Mouse (Mus musculus): Measurements from ENCODE around the gene Pofut2. TPM values are rescaled to one million over a fixed set of nuclear protein-coding genes. Genes with fewer than 3 reads are reported as not detected.

Pofut2 gene
- polyA plus RNA-seq, 1 experiment: 8.4 TPM

GRCm38 (mm10) chr10:77247707-77248106, 11.3 kb upstream of the Pofut2 start:
- 89% methylated on average over 7 of the region's 7 CpGs for WGBS
- TF ChIP-seq POLR2A (IDR thresholded peaks at IDR 0.05; ENCODE audit: borderline replicate concordance, control insufficient read depth, low read depth, low read length) (no peak), CTCF (IDR thresholded peaks at IDR 0.05; ENCODE audit: control insufficient read depth, insufficient read depth, low read length) (no peak)
- no peaks in the 10 kb centered on the region; the same call in 1 of the 2 replicates for H3K4me1 ChIP-seq (ENCODE audit: control insufficient read depth, insufficient read depth, low read length)
- H3K4me3 ChIP-seq (replicated peaks; ENCODE audit: control insufficient read depth, low read depth, low read length): no peak overlapping the region
- H3K27ac ChIP-seq (ENCODE audit: control insufficient read depth, insufficient read depth, low read depth, low read length, poor library complexity): no peak overlapping the region

DNA sequence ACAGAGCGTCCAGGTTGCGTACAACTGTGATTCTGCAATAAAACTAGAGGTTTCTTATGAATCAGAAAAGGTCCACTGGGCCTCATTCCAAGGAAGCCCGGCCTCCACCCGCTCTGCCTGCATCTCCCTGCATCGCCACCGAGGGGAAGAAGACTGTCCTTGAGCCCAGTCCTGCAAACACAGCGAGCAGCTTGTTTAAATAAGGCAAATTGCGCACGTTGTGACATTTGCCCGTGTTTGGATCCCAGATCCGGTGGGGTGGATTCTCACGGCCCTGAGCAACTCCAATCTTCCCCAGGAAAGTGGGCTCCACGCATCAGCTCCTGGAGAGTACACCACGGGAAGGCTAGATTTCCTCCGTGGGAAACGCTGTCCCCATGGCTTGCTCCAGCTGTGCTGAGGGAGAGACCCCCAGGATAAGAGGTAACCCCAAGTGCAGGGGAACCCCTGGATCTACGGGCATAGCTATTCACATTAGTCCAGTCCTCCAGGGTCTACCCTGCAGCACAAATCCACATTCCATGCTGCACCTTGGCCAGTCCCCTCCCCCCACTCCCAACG, 7.7 kb upstream of the Pofut2 start:
- Histone ChIP-seq H3K27ac (ENCODE audit: control insufficient read depth, insufficient read depth, low read depth, low read length, poor library complexity) (no peak overlapping the region), H3K4me1 (ENCODE audit: control insufficient read depth, insufficient read depth, low read length) (no peaks in the 10 kb centered on the region), H3K4me3 (replicated peaks; ENCODE audit: control insufficient read depth, low read depth, low read length) (no peak overlapping the region)
- 77% methylated on average over 18 of the region's 18 CpGs for WGBS
- TF ChIP-seq CTCF (IDR thresholded peaks at IDR 0.05; ENCODE audit: control insufficient read depth, insufficient read depth, low read length) (no peak), POLR2A (IDR thresholded peaks at IDR 0.05; ENCODE audit: borderline replicate concordance, control insufficient read depth, low read depth, low read length) (no peak)

- no peak overlapping the region for H3K4me3 ChIP-seq (replicated peaks; ENCODE audit: control insufficient read depth, low read depth, low read length)
- no peak for TF ChIP-seq POLR2A (IDR thresholded peaks at IDR 0.05; ENCODE audit: borderline replicate concordance, control insufficient read depth, low read depth, low read length)
- no peak for TF ChIP-seq CTCF (IDR thresholded peaks at IDR 0.05; ENCODE audit: control insufficient read depth, insufficient read depth, low read length)
- 70% methylated on average over 18 of the region's 18 CpGs for WGBS
- no peaks in the 10 kb centered on the region for H3K4me1 ChIP-seq (ENCODE audit: control insufficient read depth, insufficient read depth, low read length)
- H3K27ac ChIP-seq (ENCODE audit: control insufficient read depth, insufficient read depth, low read depth, low read length, poor library complexity): no peak overlapping the region
Measured at GRCm38 (mm10) chr10:77251784-77252539, 7.1 kb upstream of the Pofut2 start.

- WGBS: under 1% methylated on average over 4 of the region's 4 CpGs
- H3K4me1 ChIP-seq (ENCODE audit: control insufficient read depth, insufficient read depth, low read length): no peaks in the 10 kb centered on the region
- TF ChIP-seq CTCF (IDR thresholded peaks at IDR 0.05; ENCODE audit: control insufficient read depth, insufficient read depth, low read length) (peak; percentile 89), POLR2A (IDR thresholded peaks at IDR 0.05; ENCODE audit: borderline replicate concordance, control insufficient read depth, low read depth, low read length) (no peak)
- no peak overlapping the region for H3K4me3 ChIP-seq (replicated peaks; ENCODE audit: control insufficient read depth, low read depth, low read length)
- H3K27ac ChIP-seq (ENCODE audit: control insufficient read depth, insufficient read depth, low read depth, low read length, poor library complexity): no peak overlapping the region
Measured at GRCm38 (mm10) chr10:77252790-77253189, 6.2 kb upstream of the Pofut2 start.

DNA sequence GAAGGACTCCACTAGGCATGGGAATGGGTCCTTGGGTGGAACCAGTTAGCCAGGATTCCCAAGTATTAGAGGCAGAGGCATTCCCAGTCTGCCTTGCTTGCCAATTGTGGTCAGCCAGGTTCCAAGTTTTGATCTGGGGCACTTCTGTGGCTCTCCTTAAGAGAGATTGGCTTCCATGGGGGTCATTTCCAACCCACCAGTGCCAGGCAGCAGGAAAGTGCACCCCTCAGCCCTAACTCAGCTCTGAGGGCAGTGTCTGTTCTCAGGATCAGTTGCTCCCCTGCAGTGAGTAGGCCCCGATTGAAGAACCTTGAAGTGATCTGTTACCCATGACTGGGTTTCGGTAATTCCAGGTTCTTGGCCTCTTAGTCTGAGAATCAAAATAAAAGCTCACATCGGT, 3.8 kb upstream of the Pofut2 start:
- H3K27ac ChIP-seq (ENCODE audit: control insufficient read depth, insufficient read depth, low read depth, low read length, poor library complexity): no peak overlapping the region
- no peak overlapping the region for H3K4me3 ChIP-seq (replicated peaks; ENCODE audit: control insufficient read depth, low read depth, low read length)
- no peaks in the 10 kb centered on the region for H3K4me1 ChIP-seq (ENCODE audit: control insufficient read depth, insufficient read depth, low read length)
- 84% methylated on average over 3 of the region's 3 CpGs for WGBS
- no peak for TF ChIP-seq POLR2A (IDR thresholded peaks at IDR 0.05; ENCODE audit: borderline replicate concordance, control insufficient read depth, low read depth, low read length)
- no peak for TF ChIP-seq CTCF (IDR thresholded peaks at IDR 0.05; ENCODE audit: control insufficient read depth, insufficient read depth, low read length)

DNA sequence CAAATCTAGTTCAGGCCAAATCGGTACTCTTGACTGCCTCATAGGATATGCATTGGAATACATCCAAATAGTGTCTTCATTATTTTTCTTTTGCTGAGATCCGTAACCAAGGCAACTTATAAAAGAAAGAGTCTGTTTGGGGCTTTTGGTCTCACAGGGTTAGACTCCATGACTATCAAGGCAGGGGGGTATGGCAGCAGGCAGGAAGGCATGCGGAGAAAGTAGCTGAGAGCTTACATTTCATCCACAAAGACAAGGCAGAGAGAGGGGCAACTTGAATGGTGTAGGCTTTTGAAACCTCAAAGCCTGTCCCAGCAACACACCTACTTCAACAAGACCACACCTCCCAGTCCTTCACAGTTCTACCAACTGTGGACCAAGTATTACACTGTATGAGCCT, 3.3 kb upstream of the Pofut2 start:
- no peak for TF ChIP-seq CTCF (IDR thresholded peaks at IDR 0.05; ENCODE audit: control insufficient read depth, insufficient read depth, low read length)
- TF ChIP-seq POLR2A (IDR thresholded peaks at IDR 0.05; ENCODE audit: borderline replicate concordance, control insufficient read depth, low read depth, low read length): no peak
- Histone ChIP-seq H3K27ac (ENCODE audit: control insufficient read depth, insufficient read depth, low read depth, low read length, poor library complexity) (no peak overlapping the region), H3K4me3 (replicated peaks; ENCODE audit: control insufficient read depth, low read depth, low read length) (no peak overlapping the region), H3K4me1 (ENCODE audit: control insufficient read depth, insufficient read depth, low read length) (no peaks in the 10 kb centered on the region)
- WGBS: 86% methylated on average over 3 of the region's 3 CpGs

DNA sequence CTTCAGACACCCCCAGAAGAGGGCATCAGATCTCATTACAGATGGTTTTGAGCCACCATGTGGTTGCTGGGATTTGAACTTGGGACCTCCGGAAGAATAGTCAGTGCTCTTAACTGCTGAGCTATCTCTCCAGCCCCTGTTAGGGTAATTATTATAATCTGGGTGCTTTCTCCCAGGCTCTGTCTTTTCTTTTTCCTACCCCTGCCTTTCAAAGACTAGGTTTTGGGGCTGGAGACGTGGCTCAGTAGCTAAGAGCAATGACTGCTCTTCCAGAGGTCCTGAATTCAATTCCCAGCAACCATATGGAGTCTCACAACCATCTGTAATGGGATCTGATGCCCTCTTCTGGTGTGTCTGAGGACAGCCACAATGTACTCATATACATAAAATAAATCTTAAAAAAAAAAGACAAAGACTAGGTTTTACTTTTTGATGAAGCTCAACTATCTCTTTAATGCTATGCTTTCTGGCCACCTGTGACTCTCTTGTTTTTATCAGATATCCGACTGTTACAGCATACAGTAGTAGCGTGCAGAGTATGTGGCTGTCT, 902 bp upstream of the Pofut2 start:
- no peak overlapping the region for H3K4me3 ChIP-seq (replicated peaks; ENCODE audit: control insufficient read depth, low read depth, low read length)
- H3K4me1 ChIP-seq (ENCODE audit: control insufficient read depth, insufficient read depth, low read length): no peaks in the 10 kb centered on the region
- no peak overlapping the region for H3K27ac ChIP-seq (ENCODE audit: control insufficient read depth, insufficient read depth, low read depth, low read length, poor library complexity)
- no peak for TF ChIP-seq POLR2A (IDR thresholded peaks at IDR 0.05; ENCODE audit: borderline replicate concordance, control insufficient read depth, low read depth, low read length)
- no peak for TF ChIP-seq CTCF (IDR thresholded peaks at IDR 0.05; ENCODE audit: control insufficient read depth, insufficient read depth, low read length)
- 59% methylated on average over 4 of the region's 4 CpGs for WGBS

DNA sequence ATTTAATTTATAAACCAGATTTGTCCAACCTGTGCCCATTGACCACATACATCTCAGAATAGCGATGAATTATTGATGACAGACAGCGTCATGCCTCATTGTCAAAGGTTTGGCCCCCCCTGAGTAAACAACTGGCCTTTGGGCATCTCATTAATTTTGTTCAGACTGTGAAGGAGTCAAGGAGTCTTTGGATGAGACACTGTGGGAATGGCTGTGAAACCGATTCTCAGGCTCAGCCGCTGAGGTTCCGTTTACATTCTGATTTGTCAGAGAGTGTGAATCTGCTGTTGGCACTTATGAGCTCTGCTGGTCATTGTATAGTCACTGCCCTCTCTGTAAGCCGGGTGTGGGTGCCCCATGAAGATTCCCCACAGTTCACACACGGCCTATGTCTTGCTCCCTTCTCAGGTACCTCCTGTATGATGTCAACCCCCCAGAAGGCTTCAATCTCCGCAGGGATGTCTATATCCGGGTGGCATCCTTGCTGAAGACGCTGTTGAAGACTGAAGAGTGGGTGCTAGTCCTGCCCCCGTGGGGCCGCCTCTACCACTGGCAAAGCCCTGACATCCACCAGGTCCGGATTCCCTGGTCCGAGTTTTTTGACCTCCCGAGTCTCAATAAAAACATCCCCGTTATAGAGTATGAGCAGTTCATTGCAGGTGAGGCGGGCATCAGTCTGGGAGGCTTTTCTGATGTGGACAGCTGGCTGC, 1.3 kb downstream of the Pofut2 start:
- no peak for TF ChIP-seq POLR2A (IDR thresholded peaks at IDR 0.05; ENCODE audit: borderline replicate concordance, control insufficient read depth, low read depth, low read length)
- TF ChIP-seq CTCF (IDR thresholded peaks at IDR 0.05; ENCODE audit: control insufficient read depth, insufficient read depth, low read length): no peak
- Histone ChIP-seq H3K4me3 (replicated peaks; ENCODE audit: control insufficient read depth, low read depth, low read length) (no peak overlapping the region), H3K27ac (ENCODE audit: control insufficient read depth, insufficient read depth, low read depth, low read length, poor library complexity) (no peak overlapping the region), H3K4me1 (ENCODE audit: control insufficient read depth, insufficient read depth, low read length) (no peaks in the 10 kb centered on the region)
- WGBS: 89% methylated on average over 17 of the region's 17 CpGs

All from bone marrow, adult 2 months (tissue).